Mouse (Mus musculus) heart, postnatal 0 days (tissue): ENCODE results near the gene Prkg1. TPM values are rescaled to one million over a fixed set of nuclear protein-coding genes. Genes with fewer than 3 reads are reported as not detected.

ENCODE experiments used
- ATAC-seq: fragments of 200-750 bp; cut with Nextera tagmentation; 2 replicates; pipeline ENCODE4 v1.8.0; 2017; ENCODE audit warnings: low read depth, moderate number of reproducible peaks, moderate library complexity; ENCODE audit not compliant: insufficient read depth
- DNase-seq: peaks from one replicate; pipeline ENCODE4 v3.0.0-alpha.2; 2016; ENCODE audit warnings: low spot score
- H3K27ac ChIP-seq: fragments of 300-500 bp; sonication (generic); 2 replicates; pipeline ENCODE4 v1.5.1; 2014; ENCODE audit warnings: low read depth, mild to moderate bottlenecking
- H3K27me3 ChIP-seq: fragments of 300-500 bp; sonication (generic); 2 replicates; pipeline ENCODE4 v1.6.1; 2014; ENCODE audit warnings: low read length, mixed read lengths; ENCODE audit not compliant: control insufficient read depth, insufficient read depth
- H3K36me3 ChIP-seq: fragments of 300-500 bp; sonication (generic); replicated peaks from 2 replicates; pipeline ENCODE4 v1.6.1; 2014; ENCODE audit warnings: low read length, mixed read lengths; ENCODE audit not compliant: control insufficient read depth, insufficient read depth
- H3K4me1 ChIP-seq: fragments of 300-500 bp; sonication (generic); 2 replicates; pipeline ENCODE4 v1.6.1; 2014; ENCODE audit warnings: antibody characterized with exemption; ENCODE audit not compliant: control insufficient read depth, insufficient read depth
- H3K4me2 ChIP-seq: fragments of 300-500 bp; sonication (generic); 2 replicates; pipeline ENCODE4 v1.6.1; 2014; ENCODE audit warnings: low read depth, mild to moderate bottlenecking, low read length, moderate library complexity
- H3K4me3 ChIP-seq: fragments of 300-500 bp; sonication (generic); 2 replicates; pipeline ENCODE4 v1.5.1; 2014; ENCODE audit warnings: low read depth, low read length
- H3K9ac ChIP-seq: fragments of 300-500 bp; sonication (generic); replicated peaks from 2 replicates; pipeline ENCODE4 v1.6.1; 2014; ENCODE audit warnings: low read depth, low read length, mixed read lengths
- H3K9me3 ChIP-seq: fragments of 300-500 bp; sonication (generic); replicated peaks from 2 replicates; pipeline ENCODE4 v1.6.1; 2016; ENCODE audit warnings: low read length; ENCODE audit not compliant: control insufficient read depth
- CTCF ChIP-seq: IDR thresholded peaks from 2 replicates; pipeline ENCODE4 v1.5.1; 2016; ENCODE audit warnings: antibody characterized with exemption, control low read depth, low read depth
- EP300 ChIP-seq: IDR thresholded peaks from 2 replicates; pipeline ENCODE4 v1.6.1; 2016; ENCODE audit warnings: antibody characterized with exemption, low read depth
- WGBS: fragments of 180-500 bp; shearing (Covaris S2); extraction: QIAGEN DNeasy Blood & Tissue Kit; methylation state at CpG from one replicate; pipeline ENCODE4 v1.1.7; 2014; 5-methylcytosine and 5-hydroxymethylcytosine counted together
- polyA plus RNA-seq: library from polyadenylated mRNA; unstranded; fragments of >200 nt; fragmentation: Nextera tagmentation; extraction: Ambion mirVana; gene quantifications from 2 replicates; pipeline ENCODE4 v1.2.1, GENCODE M21; 2015
- total RNA-seq: library from RNA; depleted of rRNA; stranded (reverse); fragments of >200 nt; gene quantifications from 2 replicates; pipeline ENCODE4 v1.2.3, GENCODE M21; 2014; ENCODE audit warnings: low replicate concordance

Prkg1 gene
- total and polyA plus RNA-seq, 2 experiments from 2014 or later = 4.5 to 14.6 TPM

- TF ChIP-seq CTCF (peak; percentile 60), EP300 (no peak)
Measured at GRCm38 (mm10) chr19:31680821-31681220, 84.0 kb downstream of the Prkg1 start.

GRCm38 (mm10) chr19:31678324-31678723 lies 86.5 kb downstream of the Prkg1 start:
- 39% methylated on average over 5 of the region's 5 CpGs for WGBS
- no peak for ATAC-seq
- TF ChIP-seq CTCF (peak; percentile 40), EP300 (no peak)

More at GRCm38 (mm10) chr19:31680821-31681220, 84.0 kb downstream of the Prkg1 start:
- Histone ChIP-seq H3K4me1 (no peaks in the 10 kb centered on the region), H3K4me2 (no peak overlapping the region), H3K36me3 (no peaks in the 10 kb centered on the region), H3K27me3 (no peaks in the 10 kb centered on the region), H3K27ac (no peak overlapping the region), H3K4me3 (no peak overlapping the region), H3K9ac (no peak overlapping the region), H3K9me3 (no peaks in the 10 kb centered on the region)
- DNase-seq (peak; percentile 40), ATAC-seq (no peak)
- WGBS = 26% methylated on average over 1 of the region's 1 CpGs

GRCm38 (mm10) chr19:31671726-31672125 lies 93.1 kb downstream of the Prkg1 start:
- Histone ChIP-seq H3K4me2 (no peak overlapping the region), H3K9ac (no peak overlapping the region), H3K4me1 (no peaks in the 10 kb centered on the region), H3K36me3 (no peaks in the 10 kb centered on the region), H3K4me3 (no peak overlapping the region), H3K27ac (no peak overlapping the region), H3K9me3 (no peaks in the 10 kb centered on the region), H3K27me3 (no peaks in the 10 kb centered on the region)
- TF ChIP-seq CTCF (no peak), EP300 (no peak)
- WGBS = 73% methylated on average over 5 of the region's 5 CpGs
- no peak for ATAC-seq
- no peak for DNase-seq

More at GRCm38 (mm10) chr19:31678324-31678723, 86.5 kb downstream of the Prkg1 start:
- Histone ChIP-seq H3K9ac (no peak overlapping the region), H3K4me3 (no peak overlapping the region), H3K4me1 (no peaks in the 10 kb centered on the region), H3K9me3 (no peaks in the 10 kb centered on the region), H3K36me3 (no peaks in the 10 kb centered on the region), H3K4me2 (no peak overlapping the region), H3K27ac (no peak overlapping the region), H3K27me3 (no peaks in the 10 kb centered on the region)
- DNase-seq = no peak

- DNase-seq (no peak), ATAC-seq (no peak)
- Histone ChIP-seq H3K27ac (no peak overlapping the region), H3K27me3 (0 out of 2 replicates have a peak, but pooled peaks cover 7% of the 10 kb centered on the region), H3K9ac (no peak overlapping the region), H3K4me3 (peak overlapping the region; percentile 57), H3K4me1 (peaks cover 10% of the 10 kb centered on the region), H3K36me3 (no peaks in the 10 kb centered on the region), H3K4me2 (peak overlapping the region; percentile 80), H3K9me3 (no peaks in the 10 kb centered on the region)
- 15% methylated on average over 8 of the region's 8 CpGs for WGBS
- TF ChIP-seq EP300 = no peak
- TF ChIP-seq CTCF = no peak
Measured at GRCm38 (mm10) chr19:31665007-31665406, 99.8 kb downstream of the Prkg1 start.

- Histone ChIP-seq H3K9me3 (no peaks in the 10 kb centered on the region), H3K27me3 (0 out of 2 replicates have a peak, but pooled peaks cover 7% of the 10 kb centered on the region), H3K36me3 (no peaks in the 10 kb centered on the region), H3K27ac (0 out of 2 replicates have a peak overlapping the region, but pooled peaks have one; percentile 18), H3K9ac (peak overlapping the region; percentile 45), H3K4me1 (peaks cover 10% of the 10 kb centered on the region), H3K4me2 (peak overlapping the region; percentile 80), H3K4me3 (peak overlapping the region; percentile 57)
- TF ChIP-seq EP300 (no peak), CTCF (no peak)
- under 1% methylated on average over 52 of the region's 52 CpGs for WGBS
- ATAC-seq = peak; percentile 66
- peak; percentile 27 for DNase-seq
Measured at GRCm38 (mm10) chr19:31664159-31664991, 100.5 kb downstream of the Prkg1 start.
